Mouse (Mus musculus): ENCODE data around the gene Maz.

The Maz gene

GRCm38 (mm10) chr7:127021563-127022527 lies 5.0 kb downstream of the Maz start:
- in situ Hi-C loops (cut with MboI, MseI) = no loop called here

- in situ Hi-C loops (cut with MboI, MseI) = no loop called here
Observed at GRCm38 (mm10) chr7:127020901-127021562, 5.8 kb downstream of the Maz start, which contains the start of the genes Gm42742 and Prrt2. Gm42742 (minus strand) TSS chr7:127021097. Prrt2 (minus strand) TSS chr7:127021211.

GRCm38 (mm10) chr7:127020491-127020890 lies 6.3 kb downstream of the Maz start:
- in situ Hi-C loops (cut with MboI, MseI) = no loop called here

GRCm38 (mm10) chr7:127020031-127020430 lies 6.8 kb downstream of the Maz start:
- in situ Hi-C loops (cut with MboI, MseI) = no loop called here

GRCm38 (mm10) chr7:127019306-127019960 lies 7.4 kb downstream of the Maz start:
- in situ Hi-C loops (cut with MboI, MseI) = loop anchor here (10.0 kb wide), 1 partner anchor 85 kb away; no protein-coding TSS in a partner anchor

- in situ Hi-C loops (cut with MboI, MseI) = loop anchor here (10.0 kb wide), 1 partner anchor 86 kb away; no protein-coding TSS in a partner anchor
Observed at GRCm38 (mm10) chr7:127018416-127019305, 8.2 kb downstream of the Maz start.

GRCm38 (mm10) chr7:127017950-127018345 lies 8.9 kb downstream of the Maz start:
- in situ Hi-C loops (cut with MboI, MseI) = loop anchor here (10.0 kb wide), 1 partner anchor 87 kb away; no protein-coding TSS in a partner anchor

GRCm38 (mm10) chr7:127016971-127017949 lies 9.6 kb downstream of the Maz start, which contains the start of gene Pagr1a:
Pagr1a (minus strand) TSS chr7:127017352.
- in situ Hi-C loops (cut with MboI, MseI) = loop anchor here (10.0 kb wide), 1 partner anchor 88 kb away; no protein-coding TSS in a partner anchor

- in situ Hi-C loops (cut with MboI, MseI) = loop anchor here (10.0 kb wide), 1 partner anchor 88 kb away; no protein-coding TSS in a partner anchor
Observed at GRCm38 (mm10) chr7:127016486-127016938, 10.3 kb downstream of the Maz start.

GRCm38 (mm10) chr7:127016481-127016485 lies 10.6 kb downstream of the Maz start, which contains the start of gene Pagr1b:
Pagr1b (minus strand) TSS chr7:127016484.
- in situ Hi-C loops (cut with MboI, MseI) = loop anchor here (10.0 kb wide), 1 partner anchor 89 kb away; no protein-coding TSS in a partner anchor

- in situ Hi-C loops (cut with MboI, MseI) = loop anchor here (10.0 kb wide), 1 partner anchor 89 kb away; no protein-coding TSS in a partner anchor
Observed at GRCm38 (mm10) chr7:127016081-127016480, 10.8 kb downstream of the Maz start.

GRCm38 (mm10) chr7:127014993-127015392 lies 11.8 kb downstream of the Maz start:
- in situ Hi-C loops (cut with MboI, MseI) = loop anchor here (10.0 kb wide), 1 partner anchor 90 kb away; no protein-coding TSS in a partner anchor

GRCm38 (mm10) chr7:127014320-127014719 lies 12.5 kb downstream of the Maz start, which contains the start of gene Mvp:
Mvp (minus strand) TSS chr7:127014621.
- in situ Hi-C loops (cut with MboI, MseI) = loop anchor here (10.0 kb wide), 1 partner anchor 90 kb away; no protein-coding TSS in a partner anchor

- in situ Hi-C loops (cut with MboI, MseI) = loop anchor here (10.0 kb wide), 1 partner anchor 91 kb away; no protein-coding TSS in a partner anchor
Observed at GRCm38 (mm10) chr7:127013385-127013784, 13.5 kb downstream of the Maz start.

- in situ Hi-C loops (cut with MboI, MseI) = loop anchor here (10.0 kb wide), 1 partner anchor 92 kb away; no protein-coding TSS in a partner anchor
Observed at GRCm38 (mm10) chr7:127012845-127013244, 14.0 kb downstream of the Maz start.

- in situ Hi-C loops (cut with MboI, MseI) = loop anchor here (10.0 kb wide), 1 partner anchor 92 kb away; no protein-coding TSS in a partner anchor
Observed at GRCm38 (mm10) chr7:127012374-127012773, 14.5 kb downstream of the Maz start.

GRCm38 (mm10) chr7:127011717-127012116 lies 15.1 kb downstream of the Maz start:
- in situ Hi-C loops (cut with MboI, MseI) = loop anchor here (10.0 kb wide), 1 partner anchor 93 kb away; no protein-coding TSS in a partner anchor

- in situ Hi-C loops (cut with MboI, MseI) = loop anchor here (10.0 kb wide), 1 partner anchor 94 kb away; no protein-coding TSS in a partner anchor
Observed at GRCm38 (mm10) chr7:127011051-127011450, 15.8 kb downstream of the Maz start.
